Mouse (Mus musculus): ENCODE results near the gene Epha8. TPM values are rescaled to one million over a fixed set of nuclear protein-coding genes. Genes with fewer than 3 reads are reported as not detected.

The Epha8 gene
- polyA plus RNA-seq, 1 experiment from 2014 or later = 4.6 TPM

DNA sequence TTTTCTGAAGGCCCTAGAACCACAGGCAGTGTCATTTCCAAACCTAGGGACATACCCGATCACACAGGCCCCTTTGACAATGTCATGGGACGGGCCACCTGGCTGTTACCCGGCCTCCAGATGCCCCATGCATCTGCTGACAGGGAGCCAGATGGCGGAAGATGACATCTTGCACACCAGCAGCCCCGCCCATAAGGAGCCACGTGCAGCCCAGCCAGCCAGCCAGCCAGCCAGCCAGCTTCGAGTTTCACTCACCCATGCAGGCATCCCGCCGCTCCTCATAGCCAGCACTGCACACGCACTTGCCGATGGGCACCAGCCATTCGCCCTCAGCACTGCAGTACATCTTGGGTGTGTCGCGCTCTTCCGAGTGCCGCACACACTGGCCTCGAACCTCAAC, 11.2 kb downstream of the Epha8 start:
- 69% methylated on average over 17 of the region's 17 CpGs for WGBS
- no peak overlapping the region for H3K27ac ChIP-seq (replicated peaks)
- H3K4me1 ChIP-seq = peaks cover 17% of the 10 kb centered on the region
- H3K4me3 ChIP-seq = no peak overlapping the region
- no peak overlapping the region for H3K9ac ChIP-seq (replicated peaks)
- H3K36me3 ChIP-seq = no peaks in the 10 kb centered on the region
- H3K4me2 ChIP-seq (replicated peaks) = no peak overlapping the region
- ATAC-seq (replicated peaks) = no peak
- H3K27me3 ChIP-seq = no peaks in the 10 kb centered on the region
- no peaks in the 10 kb centered on the region for H3K9me3 ChIP-seq

DNA sequence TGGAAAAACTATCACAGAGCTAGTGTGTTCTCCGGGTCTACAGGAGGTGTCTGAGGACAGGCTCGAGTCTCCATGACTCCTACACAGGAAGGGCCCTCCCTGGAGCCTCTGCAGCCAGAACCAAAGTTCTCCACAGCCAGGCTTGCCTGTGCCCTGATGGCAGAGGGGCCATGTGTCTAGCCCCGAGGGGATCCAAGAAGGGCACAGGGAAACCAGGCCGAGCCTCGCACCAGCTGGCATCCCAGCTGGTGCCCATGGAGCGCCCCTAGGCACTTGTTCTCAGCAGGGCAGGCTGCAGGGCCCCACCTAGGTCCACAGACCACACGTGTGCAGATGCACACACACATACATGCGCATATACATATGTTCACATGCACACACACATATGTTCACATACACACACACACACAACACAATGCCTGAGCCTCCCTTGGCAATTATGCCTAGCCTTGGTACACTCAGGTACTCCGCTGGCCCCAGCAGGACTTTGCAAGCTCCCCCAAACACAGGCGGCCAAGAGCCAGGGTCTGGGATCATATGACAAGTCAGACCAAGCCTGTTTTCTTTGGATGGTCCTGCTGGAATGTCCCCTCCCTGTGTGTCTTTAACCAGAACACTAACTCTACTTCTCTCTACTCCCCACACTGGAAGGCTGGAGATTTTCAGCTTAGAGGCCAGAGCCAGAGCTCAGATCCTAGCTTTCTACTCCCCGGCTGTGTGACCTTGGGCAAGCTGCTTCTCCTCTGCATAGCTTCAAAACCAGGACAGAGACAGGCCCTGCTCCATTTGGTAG, 11.9 kb downstream of the Epha8 start:
- ATAC-seq (replicated peaks) = no peak
- H3K4me1 ChIP-seq = peaks cover 17% of the 10 kb centered on the region
- H3K27ac ChIP-seq (replicated peaks) = no peak overlapping the region
- H3K4me2 ChIP-seq (replicated peaks) = no peak overlapping the region
- H3K4me3 ChIP-seq = no peak overlapping the region
- H3K27me3 ChIP-seq = no peaks in the 10 kb centered on the region
- no peak overlapping the region for H3K9ac ChIP-seq (replicated peaks)
- H3K36me3 ChIP-seq = no peaks in the 10 kb centered on the region
- WGBS = 66% methylated on average over 11 of the region's 11 CpGs
- H3K9me3 ChIP-seq = no peaks in the 10 kb centered on the region

DNA sequence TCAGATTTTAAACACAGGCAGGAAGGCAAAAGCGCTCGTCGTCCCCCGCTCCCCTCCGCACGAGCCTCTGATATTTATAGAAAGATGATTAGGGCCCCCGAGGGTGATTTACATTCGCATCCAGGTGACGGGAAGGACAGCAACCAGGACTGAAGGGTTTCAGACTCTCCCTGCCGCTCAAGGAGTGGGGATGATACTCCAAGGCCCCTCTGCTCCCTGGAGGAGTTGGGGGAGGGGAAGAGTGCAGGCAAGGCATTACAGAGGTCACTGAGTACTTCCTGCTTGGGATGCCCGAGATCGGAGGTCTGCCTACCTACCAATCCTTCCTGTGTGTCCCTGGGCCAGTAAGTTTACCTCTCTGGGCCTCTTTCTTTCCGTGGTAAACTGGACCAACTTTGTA, 13.4 kb downstream of the Epha8 start:
- no peak for ATAC-seq (replicated peaks)
- no peak overlapping the region for H3K4me2 ChIP-seq (replicated peaks)
- H3K9ac ChIP-seq (replicated peaks) = no peak overlapping the region
- H3K27ac ChIP-seq (replicated peaks) = no peak overlapping the region
- no peak overlapping the region for H3K4me3 ChIP-seq
- WGBS = 30% methylated on average over 13 of the region's 13 CpGs
- H3K27me3 ChIP-seq = no peaks in the 10 kb centered on the region
- no peaks in the 10 kb centered on the region for H3K36me3 ChIP-seq
- no peaks in the 10 kb centered on the region for H3K9me3 ChIP-seq
- H3K4me1 ChIP-seq = peaks cover 17% of the 10 kb centered on the region

DNA sequence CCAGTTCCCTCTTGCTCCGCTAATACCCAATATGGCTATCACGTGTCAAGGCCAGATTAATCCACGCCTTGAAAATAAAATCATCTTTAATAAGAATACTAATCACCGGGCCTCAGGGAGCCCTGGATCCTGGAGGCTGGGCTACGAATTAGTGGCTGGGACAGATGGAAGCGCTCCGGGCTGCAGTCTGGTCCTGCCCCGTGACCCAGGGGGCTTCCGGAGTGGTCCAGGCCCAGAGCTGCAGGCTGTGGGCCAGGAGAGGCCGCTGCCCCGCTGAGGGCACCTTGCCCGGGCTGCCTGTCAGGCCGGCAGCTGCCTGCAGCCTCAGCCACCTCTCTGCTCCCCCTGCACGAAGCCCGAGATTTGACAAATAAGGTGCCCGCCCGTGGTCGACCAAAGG, 13.9 kb downstream of the Epha8 start:
- Histone ChIP-seq H3K4me3 (no peak overlapping the region), H3K9ac (replicated peaks) (no peak overlapping the region), H3K36me3 (no peaks in the 10 kb centered on the region), H3K4me1 (peaks cover 17% of the 10 kb centered on the region), H3K27me3 (no peaks in the 10 kb centered on the region), H3K9me3 (no peaks in the 10 kb centered on the region), H3K4me2 (replicated peaks) (no peak overlapping the region), H3K27ac (replicated peaks) (no peak overlapping the region)
- no peak for ATAC-seq (replicated peaks)
- 23% methylated on average over 18 of the region's 18 CpGs for WGBS

DNA sequence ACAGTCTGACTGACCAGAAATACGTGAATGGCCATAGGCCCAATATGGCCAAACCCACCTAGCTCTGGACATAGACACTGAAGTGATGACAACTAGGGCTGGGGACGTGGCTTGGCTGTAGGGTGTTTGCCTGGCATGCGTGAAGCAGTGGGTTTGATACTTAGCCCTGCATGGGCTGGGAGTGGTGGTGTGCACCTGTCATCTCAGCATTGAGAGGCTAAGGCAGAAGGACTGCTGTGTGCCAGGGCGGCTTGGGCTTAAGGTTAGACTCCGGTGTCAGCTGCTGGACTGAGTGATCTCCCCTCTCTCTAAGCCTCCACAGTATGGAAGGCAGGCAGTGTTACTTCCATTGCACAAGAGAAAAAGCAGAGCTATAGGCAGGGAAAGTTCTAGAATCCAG, 18.7 kb downstream of the Epha8 start:
- Histone ChIP-seq H3K4me1 (peaks cover 10% of the 10 kb centered on the region), H3K9me3 (no peaks in the 10 kb centered on the region)
- 88% methylated on average over 5 of the region's 5 CpGs for WGBS

DNA sequence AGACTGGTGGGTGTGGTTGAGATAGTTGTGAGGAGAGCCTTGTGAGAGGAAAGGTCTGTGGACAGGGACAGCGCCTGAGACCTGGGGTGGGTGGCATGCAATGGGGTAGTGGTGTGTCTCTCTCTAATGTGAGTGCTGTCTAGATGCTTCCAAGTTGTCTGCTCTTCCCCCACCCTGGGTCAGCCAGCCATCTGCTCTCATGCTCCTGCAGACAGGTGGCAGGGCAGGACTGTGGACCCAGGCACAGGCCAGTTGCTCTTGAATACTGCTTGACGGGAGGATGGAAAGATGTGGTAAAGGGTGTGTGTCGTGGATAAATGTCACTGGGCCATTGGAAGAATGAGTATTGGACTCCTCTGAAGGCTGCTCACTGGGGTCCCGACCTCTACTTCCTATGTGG, 19.3 kb downstream of the Epha8 start:
- Histone ChIP-seq H3K9ac (replicated peaks) (no peak overlapping the region), H3K4me2 (replicated peaks) (no peak overlapping the region), H3K27me3 (no peaks in the 10 kb centered on the region), H3K4me1 (peaks cover 4% of the 10 kb centered on the region; the same call in 1 of the 2 replicates), H3K27ac (replicated peaks) (no peak overlapping the region), H3K9me3 (no peaks in the 10 kb centered on the region), H3K36me3 (no peaks in the 10 kb centered on the region), H3K4me3 (no peak overlapping the region)
- WGBS = 76% methylated on average over 4 of the region's 4 CpGs
- ATAC-seq (replicated peaks) = no peak

More for the DNA sequence above, 18.7 kb downstream of the Epha8 start:
- H3K4me2 ChIP-seq (replicated peaks) = no peak overlapping the region
- H3K9ac ChIP-seq (replicated peaks) = no peak overlapping the region
- ATAC-seq (replicated peaks) = no peak
- H3K36me3 ChIP-seq = no peaks in the 10 kb centered on the region
- no peak overlapping the region for H3K27ac ChIP-seq (replicated peaks)
- no peak overlapping the region for H3K4me3 ChIP-seq
- no peaks in the 10 kb centered on the region for H3K27me3 ChIP-seq

DNA sequence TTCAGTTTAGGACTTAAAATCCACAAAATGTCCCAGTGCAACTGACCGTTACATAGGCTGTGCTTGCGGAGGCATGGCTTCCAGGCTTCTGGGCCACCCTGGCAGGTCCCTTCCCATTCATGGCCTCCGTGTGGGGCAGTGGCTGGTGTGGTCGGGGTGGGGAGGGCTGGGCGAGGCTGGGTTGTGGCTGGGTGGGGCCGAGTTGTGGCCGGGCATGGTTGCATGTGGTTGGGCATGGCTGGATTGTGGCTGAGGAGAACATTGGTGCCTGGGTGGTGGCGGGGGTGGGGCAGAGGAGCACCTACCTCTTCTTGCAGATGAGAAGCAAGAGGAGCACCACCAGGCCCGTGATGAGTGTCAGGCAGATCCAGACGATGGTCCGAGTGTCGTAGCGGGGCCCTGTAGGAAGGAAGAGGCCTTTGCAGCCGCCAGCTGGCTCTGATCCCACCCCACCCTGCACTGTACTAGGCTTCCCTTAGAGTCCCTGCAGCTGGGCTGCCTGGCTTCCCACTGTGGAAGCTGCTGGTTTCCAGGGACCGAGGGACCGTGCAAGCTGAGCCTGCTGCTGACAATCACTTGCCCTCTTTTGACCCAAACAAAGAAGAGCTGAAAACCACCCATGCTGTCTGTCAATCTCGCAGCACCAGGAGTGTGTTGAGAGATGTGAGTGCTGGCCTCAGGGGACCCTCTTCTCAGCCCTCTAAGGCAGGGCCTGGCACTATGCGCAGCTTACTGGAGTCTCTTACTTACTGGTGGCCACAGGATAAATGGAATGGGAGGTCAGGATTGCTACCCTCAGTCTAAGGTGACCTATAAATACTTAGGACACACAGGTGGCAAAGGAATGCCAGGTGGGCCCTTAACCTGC, 21.6 kb downstream of the Epha8 start:
- H3K4me2 ChIP-seq (replicated peaks) = no peak overlapping the region
- H3K9ac ChIP-seq (replicated peaks) = no peak overlapping the region
- no peak overlapping the region for H3K4me3 ChIP-seq
- H3K27me3 ChIP-seq = no peaks in the 10 kb centered on the region
- no peaks in the 10 kb centered on the region for H3K36me3 ChIP-seq
- WGBS = 46% methylated on average over 18 of the region's 18 CpGs
- peaks cover 3% of the 10 kb centered on the region; the same call in 1 of the 2 replicates for H3K4me1 ChIP-seq
- ATAC-seq (replicated peaks) = 0 out of 2 replicates have a peak, but pooled peaks have one; percentile 51
- no peak overlapping the region for H3K27ac ChIP-seq (replicated peaks)
- H3K9me3 ChIP-seq = no peaks in the 10 kb centered on the region

DNA sequence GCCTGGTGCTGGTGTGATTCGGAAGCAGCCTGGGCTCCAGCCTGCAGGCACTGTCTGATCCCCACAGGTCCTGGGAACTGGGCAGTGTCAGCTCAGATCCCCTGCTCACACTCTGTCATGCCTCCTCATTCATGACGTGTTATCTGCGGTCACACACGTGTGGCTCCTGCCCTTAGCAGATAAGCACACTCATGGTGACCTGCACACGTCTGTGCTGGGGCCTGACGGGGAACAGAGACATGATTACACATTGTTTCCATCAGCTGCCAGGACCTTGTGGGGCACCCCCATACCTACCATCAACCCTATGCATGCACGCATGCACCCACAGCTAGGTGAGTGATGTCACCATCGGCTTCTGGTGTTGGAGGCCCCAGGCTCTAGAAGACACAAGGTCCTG, 26.1 kb downstream of the Epha8 start:
- H3K27ac ChIP-seq (replicated peaks) = no peak overlapping the region
- H3K4me2 ChIP-seq (replicated peaks) = no peak overlapping the region
- H3K4me1 ChIP-seq = peaks cover 3% of the 10 kb centered on the region; the same call in 1 of the 2 replicates
- H3K27me3 ChIP-seq = peaks cover 13% of the 10 kb centered on the region; the same call in 1 of the 2 replicates
- no peak for ATAC-seq (replicated peaks)
- no peak overlapping the region for H3K9ac ChIP-seq (replicated peaks)
- 91% methylated on average over 8 of the region's 8 CpGs for WGBS
- no peaks in the 10 kb centered on the region for H3K9me3 ChIP-seq
- no peak overlapping the region for H3K4me3 ChIP-seq
- H3K36me3 ChIP-seq = no peaks in the 10 kb centered on the region

DNA sequence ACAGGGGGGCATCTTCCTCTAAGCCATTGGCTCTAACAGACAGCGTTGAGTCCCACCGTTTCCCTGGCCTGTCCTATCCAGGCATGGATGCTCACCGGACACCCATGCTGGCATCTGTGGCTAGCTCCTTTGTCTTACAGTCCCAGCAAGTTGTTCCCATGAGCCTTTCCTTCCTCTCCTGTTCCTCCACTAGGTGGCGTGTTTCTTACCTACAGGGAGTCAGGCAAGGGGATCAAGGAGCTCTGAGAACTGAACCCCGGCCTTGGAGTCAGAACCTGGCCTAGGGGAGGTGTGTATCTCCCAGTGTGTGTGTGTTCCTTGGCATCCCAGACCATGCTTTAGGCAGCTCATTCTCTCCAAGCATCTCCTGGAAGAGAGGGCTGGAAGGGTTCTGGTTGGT, 27.7 kb downstream of the Epha8 start:
- Histone ChIP-seq H3K9me3 (no peaks in the 10 kb centered on the region), H3K4me3 (no peak overlapping the region), H3K4me1 (no peaks in the 10 kb centered on the region), H3K27me3 (peaks cover 13% of the 10 kb centered on the region; the same call in 1 of the 2 replicates), H3K9ac (replicated peaks) (no peak overlapping the region), H3K27ac (replicated peaks) (no peak overlapping the region), H3K36me3 (no peaks in the 10 kb centered on the region), H3K4me2 (replicated peaks) (no peak overlapping the region)
- 3% methylated on average over 5 of the region's 5 CpGs for WGBS
- ATAC-seq (replicated peaks) = no peak

DNA sequence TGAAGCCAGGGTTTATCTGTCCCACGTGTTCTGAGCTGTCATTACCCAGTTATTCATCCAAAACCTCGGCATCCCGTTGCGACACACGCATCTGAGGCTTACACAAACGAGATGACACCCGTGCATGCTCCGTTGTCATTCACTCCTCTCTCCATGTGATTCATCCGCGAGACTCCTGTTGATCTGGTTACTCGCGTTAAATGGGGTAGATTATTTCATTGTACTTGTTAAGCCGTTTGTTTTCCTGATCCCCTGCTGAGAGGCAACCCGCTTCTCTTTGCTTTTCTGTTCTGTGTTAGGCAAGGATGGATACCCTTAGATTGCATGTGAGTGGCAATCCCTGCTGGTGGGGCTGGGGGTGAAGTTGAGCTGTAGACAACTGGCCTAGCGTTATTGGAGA, 30.8 kb downstream of the Epha8 start:
- no peak overlapping the region for H3K9ac ChIP-seq (replicated peaks)
- 2% methylated on average over 15 of the region's 15 CpGs for WGBS
- no peaks in the 10 kb centered on the region for H3K9me3 ChIP-seq
- H3K4me3 ChIP-seq = no peak overlapping the region
- H3K27ac ChIP-seq (replicated peaks) = no peak overlapping the region
- no peak overlapping the region for H3K4me2 ChIP-seq (replicated peaks)
- H3K36me3 ChIP-seq = no peaks in the 10 kb centered on the region
- no peaks in the 10 kb centered on the region for H3K4me1 ChIP-seq
- peaks cover 24% of the 10 kb centered on the region for H3K27me3 ChIP-seq
- ATAC-seq (replicated peaks) = no peak

DNA sequence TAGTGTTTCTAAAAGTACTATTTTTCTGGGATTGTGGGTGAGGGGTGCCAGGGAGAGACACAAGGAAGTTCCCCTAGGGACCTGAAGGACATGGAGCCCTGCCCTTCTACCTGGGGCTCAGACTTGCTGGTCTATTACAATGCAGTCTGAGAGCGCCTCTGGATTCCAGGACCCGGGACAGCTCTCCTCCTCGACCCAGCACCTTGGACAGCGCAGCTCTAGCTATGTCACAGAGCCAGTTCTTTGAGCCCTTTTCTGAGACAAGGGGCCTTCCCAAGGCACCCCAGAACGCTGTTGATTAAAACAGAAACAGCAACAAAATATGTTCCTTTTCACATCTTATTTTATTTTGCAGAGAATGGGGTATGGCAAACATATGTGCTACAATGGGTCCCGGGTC, 32.1 kb downstream of the Epha8 start:
- ATAC-seq (replicated peaks) = no peak
- Histone ChIP-seq H3K9me3 (no peaks in the 10 kb centered on the region), H3K4me1 (no peaks in the 10 kb centered on the region), H3K27ac (replicated peaks) (no peak overlapping the region), H3K9ac (replicated peaks) (no peak overlapping the region), H3K27me3 (peaks cover 24% of the 10 kb centered on the region), H3K36me3 (no peaks in the 10 kb centered on the region), H3K4me3 (no peak overlapping the region), H3K4me2 (replicated peaks) (no peak overlapping the region)
- 7% methylated on average over 6 of the region's 6 CpGs for WGBS

DNA sequence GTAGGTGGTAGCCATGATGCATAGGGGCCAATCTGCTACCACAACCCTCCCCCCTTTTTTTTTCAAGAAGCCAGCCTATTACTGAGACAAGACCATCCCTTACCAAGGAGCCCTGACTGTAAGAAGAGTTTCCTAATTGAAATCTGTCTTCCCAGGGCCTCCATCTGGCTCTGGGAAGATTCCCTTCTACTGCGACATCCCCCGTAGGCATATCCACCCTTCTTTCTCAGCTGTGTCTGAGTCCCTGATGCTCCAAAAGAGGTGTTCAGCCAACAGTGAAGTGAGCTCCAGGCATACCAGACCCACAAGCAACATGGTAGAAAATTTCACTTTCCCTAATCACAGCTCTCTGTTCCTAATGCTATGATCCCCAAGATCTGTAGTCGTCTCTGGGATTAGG, 37.1 kb downstream of the Epha8 start:
- Histone ChIP-seq H3K4me3 (no peak overlapping the region), H3K4me2 (replicated peaks) (no peak overlapping the region), H3K36me3 (no peaks in the 10 kb centered on the region), H3K27me3 (peaks cover 12% of the 10 kb centered on the region), H3K4me1 (peaks cover 20% of the 10 kb centered on the region), H3K9me3 (no peaks in the 10 kb centered on the region), H3K27ac (replicated peaks) (no peak overlapping the region), H3K9ac (replicated peaks) (no peak overlapping the region)
- WGBS = 68% methylated on average over 3 of the region's 3 CpGs
- ATAC-seq (replicated peaks) = no peak
